Mouse (Mus musculus) embryo, embryonic 11.5 days (tissue): ENCODE measurements around the gene Myt1l.

ENCODE experiments used
- DNase-seq: peaks from one replicate; pipeline ENCODE4 v3.0.0-alpha.2; 2012; ENCODE audit warnings: low read depth, low spot score

Gene Myt1l

GRCm38 (mm10) chr12:29815466-29815865 is 287.3 kb downstream of the Myt1l start:
- DNase-seq: no peak

GRCm38 (mm10) chr12:29816130-29816529 is 287.9 kb downstream of the Myt1l start:
- no peak for DNase-seq

- no peak for DNase-seq
These were observed 288.6 kb downstream of the Myt1l start for GRCm38 (mm10) chr12:29816761-29817160.

GRCm38 (mm10) chr12:29822216-29822615 is 294.0 kb downstream of the Myt1l start:
- DNase-seq: peak; percentile 5

- no peak for DNase-seq
These were observed 295.7 kb downstream of the Myt1l start for GRCm38 (mm10) chr12:29823766-29824417.

- no peak for DNase-seq
These were observed 302.4 kb downstream of the Myt1l start for GRCm38 (mm10) chr12:29830571-29830970.

GRCm38 (mm10) chr12:29831356-29831755 is 303.2 kb downstream of the Myt1l start:
- DNase-seq: no peak

GRCm38 (mm10) chr12:29837301-29837791 is 309.2 kb downstream of the Myt1l start:
- peak; percentile 22 for DNase-seq

GRCm38 (mm10) chr12:29838421-29838820 is 310.2 kb downstream of the Myt1l start:
- DNase-seq: no peak

GRCm38 (mm10) chr12:29849936-29850335 is 321.8 kb downstream of the Myt1l start:
- DNase-seq: no peak

- DNase-seq: no peak
These were observed 326.0 kb downstream of the Myt1l start for GRCm38 (mm10) chr12:29854151-29854585.

- peak; percentile 32 for DNase-seq
These were observed 326.8 kb downstream of the Myt1l start for GRCm38 (mm10) chr12:29855007-29855406.

- DNase-seq: no peak
These were observed 332.8 kb downstream of the Myt1l start for GRCm38 (mm10) chr12:29860986-29861385.

- no peak for DNase-seq
These were observed 340.1 kb downstream of the Myt1l start for GRCm38 (mm10) chr12:29868295-29868694.

- DNase-seq: no peak
These were observed 340.6 kb downstream of the Myt1l start for GRCm38 (mm10) chr12:29868781-29869180.

- peak; percentile 44 for DNase-seq
These were observed 344.1 kb downstream of the Myt1l start for GRCm38 (mm10) chr12:29872156-29872815.

- no peak for DNase-seq
These were observed 345.1 kb downstream of the Myt1l start for GRCm38 (mm10) chr12:29873281-29873772.

- no peak for DNase-seq
These were observed 349.8 kb downstream of the Myt1l start for GRCm38 (mm10) chr12:29877977-29878376.

GRCm38 (mm10) chr12:29882871-29883617 is 354.9 kb downstream of the Myt1l start:
- peak; percentile 51 for DNase-seq

GRCm38 (mm10) chr12:29884376-29884775 is 356.2 kb downstream of the Myt1l start:
- DNase-seq: no peak

GRCm38 (mm10) chr12:29894669-29895068 is 366.5 kb downstream of the Myt1l start:
- peak; percentile 40 for DNase-seq

- no peak for DNase-seq
These were observed 369.4 kb downstream of the Myt1l start for GRCm38 (mm10) chr12:29897533-29898085.
